Mouse (Mus musculus) cortical plate, adult 2 months (tissue): ENCODE measurements around the gene Slc9a5.

Experiments
- CTCF ChIP-seq: fragments of 200-500 bp; IDR thresholded peaks from 2 replicates; pipeline ENCODE4 v1.5.1; 2011; ENCODE audit warnings: mild to moderate bottlenecking, control low read depth, low read length; ENCODE audit not compliant: insufficient read depth; ENCODE audit errors: extremely low read depth
- POLR2A ChIP-seq: fragments of 200-500 bp; IDR thresholded peaks from 2 replicates; pipeline ENCODE4 v1.6.1; 2011; ENCODE audit warnings: mild to moderate bottlenecking, low read length, control low read depth; ENCODE audit not compliant: insufficient read depth; ENCODE audit errors: extremely low read depth

DNA sequence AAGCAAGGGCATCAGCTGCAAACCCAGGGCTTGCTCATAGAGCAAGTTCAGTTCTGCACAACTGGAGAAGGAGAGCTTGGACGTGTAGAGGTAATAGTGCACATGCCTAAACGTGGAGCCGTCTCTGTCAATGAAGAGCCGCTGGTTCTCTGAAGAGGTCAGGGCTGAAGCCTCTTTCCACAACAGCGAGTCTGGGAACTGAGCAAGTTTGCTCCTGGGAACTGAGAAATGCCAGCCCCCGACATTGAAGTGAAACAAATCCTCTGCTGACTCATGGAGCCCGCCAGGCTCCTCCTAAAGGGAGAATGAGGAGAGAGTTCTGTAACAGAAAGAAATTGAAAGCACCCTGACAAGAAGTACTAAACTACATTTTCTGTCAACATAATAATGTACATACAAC is 59.7 kb downstream of the Slc9a5 start:
- TF ChIP-seq POLR2A (no peak), CTCF (no peak)
